Mouse (Mus musculus) olfactory bulb, adult 2 months (tissue): Measurements from ENCODE around the gene Fgf15.

Experiments used
- CTCF ChIP-seq: fragments of 200-500 bp; IDR thresholded peaks from 2 replicates; pipeline ENCODE4 v1.5.1; 2012; ENCODE audit warnings: low read depth, mild to moderate bottlenecking, low read length, moderate library complexity; ENCODE audit not compliant: insufficient read depth
- POLR2A ChIP-seq: fragments of 200-500 bp; IDR thresholded peaks from 2 replicates; pipeline ENCODE4 v1.6.1; 2012; ENCODE audit warnings: mild to moderate bottlenecking, low read depth, low read length, moderate library complexity; ENCODE audit not compliant: insufficient read depth

DNA sequence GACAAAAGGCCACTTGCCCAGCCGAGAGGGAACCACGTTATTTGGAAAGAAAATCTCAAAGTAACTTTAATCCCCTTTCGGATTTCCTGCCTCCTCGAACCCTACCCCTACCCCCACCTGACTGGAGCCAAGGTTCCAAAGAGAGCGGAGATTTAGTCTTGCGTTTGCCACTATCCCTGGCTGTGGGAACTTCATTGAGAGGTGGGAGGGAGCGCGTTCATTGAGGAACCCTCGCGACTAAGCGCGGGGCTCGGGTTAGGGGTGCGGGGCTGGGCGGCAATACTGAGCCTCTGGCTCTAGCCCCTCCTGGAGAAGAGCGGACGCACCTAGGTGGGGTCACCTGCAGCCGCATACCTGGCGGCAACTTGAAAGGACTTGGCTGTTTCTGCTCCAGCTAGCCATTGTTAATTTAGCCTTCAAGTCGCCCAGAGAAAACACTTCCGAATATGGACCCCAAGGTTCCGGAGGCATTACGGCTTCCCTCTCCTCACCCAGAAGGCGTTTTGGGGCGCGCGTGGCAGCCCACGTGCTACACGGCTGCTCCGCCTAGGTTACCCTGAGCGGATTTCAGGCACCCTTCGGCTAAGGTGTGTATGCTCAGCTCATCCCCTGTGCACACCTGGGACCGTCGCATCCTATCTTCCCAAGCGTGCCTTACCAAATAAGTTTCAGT, 45.9 kb downstream of the Fgf15 start:
- TF ChIP-seq CTCF = no peak
- TF ChIP-seq POLR2A = no peak
